Mouse (Mus musculus): ENCODE measurements at regions not wholly inside any gene's neighbourhood (a gene's known extent, or its start where the extent isn't known, plus 50 kb on each side); places are given as distances from the start of the nearest gene placed in this dataset.
A peak's percentile ranks its signal among the peaks of the same experiment; 100 is the strongest.

GRCm38 (mm10) chr14:17347286-17347685 is 312.8 kb upstream of the Thrb start:
- no peak for DNase-seq

GRCm38 (mm10) chr14:17352324-17353037 is 307.6 kb upstream of the Thrb start:
- DNase-seq = no peak

- DNase-seq = no peak
Measured at GRCm38 (mm10) chr14:17361910-17362309, 298.2 kb upstream of the Thrb start.

- DNase-seq = peak; percentile 38 to 57
Measured at GRCm38 (mm10) chr14:17402751-17403479, 257.1 kb upstream of the Thrb start.

GRCm38 (mm10) chr14:17405551-17406336 is 254.3 kb upstream of the Thrb start:
- DNase-seq = peak; percentile 61 to 81

- DNase-seq = no peak
Measured at GRCm38 (mm10) chr14:17406879-17407278, 253.2 kb upstream of the Thrb start.

GRCm38 (mm10) chr14:17408343-17408742 is 251.7 kb upstream of the Thrb start:
- DNase-seq = no peak

- DNase-seq = no peak
Measured at GRCm38 (mm10) chr14:17408813-17409212, 251.2 kb upstream of the Thrb start.

- no peak for DNase-seq
Measured at GRCm38 (mm10) chr14:17409497-17409896, 250.6 kb upstream of the Thrb start.

- no peak for DNase-seq
Measured at GRCm38 (mm10) chr14:17410752-17411151, 249.3 kb upstream of the Thrb start.

GRCm38 (mm10) chr14:17411299-17411698 is 248.8 kb upstream of the Thrb start:
- no peak for DNase-seq

GRCm38 (mm10) chr14:17414246-17414888 is 245.7 kb upstream of the Thrb start:
- no peak for DNase-seq

- DNase-seq = no peak
Measured at GRCm38 (mm10) chr14:17427751-17428150, 232.3 kb upstream of the Thrb start.

GRCm38 (mm10) chr14:17429157-17429556 is 230.9 kb upstream of the Thrb start:
- no peak for DNase-seq

GRCm38 (mm10) chr14:17433346-17433745 is 226.7 kb upstream of the Thrb start:
- DNase-seq = no peak

- no peak for DNase-seq
Measured at GRCm38 (mm10) chr14:17457946-17458345, 202.1 kb upstream of the Thrb start.

- no peak for DNase-seq
Measured at GRCm38 (mm10) chr14:17478963-17479362, 181.1 kb upstream of the Thrb start.

GRCm38 (mm10) chr14:17484866-17485265 is 175.2 kb upstream of the Thrb start:
- no peak for DNase-seq

GRCm38 (mm10) chr14:17513756-17514155 is 146.3 kb upstream of the Thrb start:
- no peak for DNase-seq

- DNase-seq = no peak
Measured at GRCm38 (mm10) chr14:17522696-17523095, 137.4 kb upstream of the Thrb start.

GRCm38 (mm10) chr14:17523916-17524315 is 136.1 kb upstream of the Thrb start:
- DNase-seq = no peak

GRCm38 (mm10) chr14:17539322-17539721 is 120.7 kb upstream of the Thrb start:
- no peak for DNase-seq

- no peak for DNase-seq
Measured at GRCm38 (mm10) chr14:17556458-17556857, 103.6 kb upstream of the Thrb start.
